Mouse (Mus musculus) lung, postnatal 0 days (tissue): ENCODE results near the gene Asb5.

Experiments used
- CTCF ChIP-seq: IDR thresholded peaks from 2 replicates; pipeline ENCODE4 v1.5.1; 2016; ENCODE audit warnings: antibody characterized with exemption, mild to moderate bottlenecking
- EP300 ChIP-seq: IDR thresholded peaks from 2 replicates; pipeline ENCODE4 v1.6.1; 2016; ENCODE audit warnings: antibody characterized with exemption, mild to moderate bottlenecking, control low read depth

DNA sequence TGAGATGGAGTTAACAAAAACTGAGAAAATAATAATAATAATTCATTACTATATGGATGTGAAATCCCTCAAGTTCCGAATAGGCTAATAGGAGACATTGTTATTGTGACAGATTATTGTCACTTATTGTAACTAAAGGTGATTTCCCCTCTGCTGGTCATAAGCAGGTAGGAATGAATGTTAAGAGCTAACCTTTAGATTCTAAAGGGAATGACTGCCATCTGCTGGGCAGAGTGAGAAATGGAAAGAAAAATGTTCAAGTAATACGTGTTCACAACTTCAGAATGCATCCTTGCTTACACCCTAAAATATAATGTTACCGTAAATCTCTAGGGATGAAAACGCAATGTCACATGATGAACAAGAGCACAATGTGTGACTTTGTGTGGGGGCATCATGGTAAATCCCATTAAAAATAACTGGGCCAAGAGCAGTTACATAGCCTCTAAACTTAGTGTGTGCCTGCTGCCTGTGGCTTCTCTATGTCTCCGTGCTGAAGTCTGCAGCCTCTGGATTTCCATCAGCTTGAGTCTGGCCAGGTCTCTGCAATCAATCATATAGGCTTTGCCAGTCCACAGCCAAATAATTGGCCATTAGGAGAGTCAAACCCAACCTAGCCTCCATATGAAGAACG lies 38.2 kb upstream of the Asb5 start:
- TF ChIP-seq CTCF (peak; percentile 90), EP300 (no peak)
